Mouse (Mus musculus) MEL (cell line): Measurements from ENCODE around the gene Wdfy3. TPM values are rescaled to one million over a fixed set of nuclear protein-coding genes. Genes with fewer than 3 reads are reported as not detected.

ENCODE experiments used
- DNase-seq: peaks from one replicate; pipeline ENCODE4 v3.0.0; 2011; ENCODE audit warnings: low read depth, low spot score
- H3K27ac ChIP-seq: 2 replicates; pipeline ENCODE4 v1.5.1; 2012; ENCODE audit warnings: low read depth, mild to moderate bottlenecking, control low read depth, low read length, moderate library complexity; ENCODE audit not compliant: control insufficient read depth
- H3K27me3 ChIP-seq, 2 experiments: fragments of 150-350 bp in 1 of 2; sonication (generic) in 1 of 2; 2 replicates each; pipeline ENCODE4 v1.6.1; 2012; ENCODE audit warnings: low read length in 2 of 2, mild to moderate bottlenecking in 2 of 2, improper control_type of control experiment in 1 of 2, moderate library complexity in 1 of 2; ENCODE audit not compliant: insufficient read depth in 2 of 2, control insufficient read depth in 1 of 2
- H3K36me3 ChIP-seq, 2 experiments: 2 replicates each; pipeline ENCODE4 v1.6.1; 2012 to 2014; ENCODE audit warnings: low read length in 2 of 2, improper control_type of control experiment in 1 of 2, inconsistent platforms in 1 of 2, mild to moderate bottlenecking in 1 of 2; ENCODE audit not compliant: insufficient read depth in 2 of 2, control insufficient read depth in 1 of 2
- H3K4me1 ChIP-seq, 2 experiments: fragments of 150-350 bp in 1 of 2; sonication (generic) in 1 of 2; 2 replicates each; pipeline ENCODE4 v1.6.1; 2012; ENCODE audit warnings: low read length in 2 of 2, improper control_type of control experiment in 1 of 2, mild to moderate bottlenecking in 1 of 2; ENCODE audit not compliant: insufficient read depth in 2 of 2, control insufficient read depth in 1 of 2
- H3K4me3 ChIP-seq, 2 experiments: fragments of 150-350 bp in 1 of 2; sonication (generic) in 1 of 2; 2 replicates each; pipeline ENCODE4 v1.5.1; 2012; ENCODE audit warnings: low read depth in 2 of 2, low read length in 2 of 2, mild to moderate bottlenecking in 2 of 2, moderate library complexity in 2 of 2, control low read depth in 1 of 2, improper control_type of control experiment in 1 of 2; ENCODE audit not compliant: control insufficient read depth in 1 of 2, insufficient read depth in 1 of 2
- H3K79me2 ChIP-seq: 2 replicates; pipeline ENCODE4 v1.6.1; 2012; ENCODE audit warnings: mild to moderate bottlenecking, low read length, moderate library complexity; ENCODE audit not compliant: control insufficient read depth, poor library complexity, insufficient read depth
- H3K9ac ChIP-seq: 2 replicates; pipeline ENCODE4 v1.6.1; 2012; ENCODE audit warnings: low read depth, mild to moderate bottlenecking, control low read depth, low read length, moderate library complexity; ENCODE audit not compliant: control insufficient read depth, poor library complexity, severe bottlenecking
- H3K9me3 ChIP-seq: fragments of 150-350 bp; sonication (generic); replicated peaks from 2 replicates; pipeline ENCODE4 v1.6.1; 2012; ENCODE audit warnings: mild to moderate bottlenecking, low read length, improper control_type of control experiment, moderate library complexity; ENCODE audit not compliant: insufficient read depth
- CTCF ChIP-seq, 3 experiments: IDR thresholded peaks in 2 of 3; conservative IDR thresholded peaks in 1 of 3; 2 replicates each; pipeline ENCODE4 v1.5.1; 2011 to 2012; ENCODE audit warnings: low read length in 3 of 3, low read depth in 2 of 3, mild to moderate bottlenecking in 2 of 3, improper control_type of control experiment in 1 of 3, inconsistent platforms in 1 of 3, mixed read lengths in 1 of 3, moderate library complexity in 1 of 3; ENCODE audit not compliant: control insufficient read depth in 1 of 3, insufficient read depth in 1 of 3, poor library complexity in 1 of 3, severe bottlenecking in 1 of 3
- E2F4 ChIP-seq: IDR thresholded peaks from 2 replicates; pipeline ENCODE4 v1.6.1; 2011; ENCODE audit warnings: low read depth, low read length, improper control_type of control experiment, borderline replicate concordance
- ELF1 ChIP-seq: IDR thresholded peaks from 2 replicates; pipeline ENCODE4 v1.6.1; 2014; ENCODE audit warnings: low read depth, mild to moderate bottlenecking, inconsistent platforms, low read length, improper control_type of control experiment, moderate library complexity
- GABPA ChIP-seq: IDR thresholded peaks from 2 replicates; pipeline ENCODE4 v1.6.1; 2012; ENCODE audit warnings: low read depth, mild to moderate bottlenecking, inconsistent platforms, low read length, improper control_type of control experiment, moderate library complexity
- GATA1 ChIP-seq: IDR thresholded peaks from 2 replicates; pipeline ENCODE4 v1.6.1; 2011; ENCODE audit warnings: low read depth, low read length, improper control_type of control experiment
- HCFC1 ChIP-seq: IDR thresholded peaks from 2 replicates; pipeline ENCODE4 v1.6.1; 2012; ENCODE audit warnings: low read depth, mild to moderate bottlenecking, inconsistent platforms, low read length, improper control_type of control experiment, moderate library complexity
- MAFK ChIP-seq: IDR thresholded peaks from 2 replicates; pipeline ENCODE4 v1.6.1; 2011; ENCODE audit warnings: low read depth, mild to moderate bottlenecking, low read length, improper control_type of control experiment, borderline replicate concordance
- MAZ ChIP-seq: IDR thresholded peaks from 2 replicates; pipeline ENCODE4 v1.6.1; 2012; ENCODE audit warnings: low read depth, mild to moderate bottlenecking, inconsistent platforms, low read length, improper control_type of control experiment
- MXI1 ChIP-seq: IDR thresholded peaks from 2 replicates; pipeline ENCODE4 v1.6.1; 2011; ENCODE audit warnings: mild to moderate bottlenecking, low read depth, low read length, improper control_type of control experiment
- NRF1 ChIP-seq: IDR thresholded peaks from 2 replicates; pipeline ENCODE4 v1.6.1; 2014; ENCODE audit warnings: low read depth, mild to moderate bottlenecking, inconsistent platforms, low read length, improper control_type of control experiment, moderate library complexity; ENCODE audit not compliant: poor library complexity, insufficient read depth, severe bottlenecking
- POLR2A ChIP-seq, 2 experiments: IDR thresholded peaks; 2 replicates each; pipeline ENCODE4 v1.6.1; 2011 to 2012; ENCODE audit warnings: low read length in 2 of 2, mild to moderate bottlenecking in 2 of 2, control low read depth in 1 of 2, improper control_type of control experiment in 1 of 2, low read depth in 1 of 2, moderate library complexity in 1 of 2; ENCODE audit not compliant: control insufficient read depth in 1 of 2, insufficient read depth in 1 of 2, poor library complexity in 1 of 2
- POLR2AphosphoS2 ChIP-seq: IDR thresholded peaks from 2 replicates; pipeline ENCODE4 v1.6.1; 2011; ENCODE audit warnings: low read length, improper control_type of control experiment
- RAD21 ChIP-seq: IDR thresholded peaks from 2 replicates; pipeline ENCODE4 v1.6.1; 2011; ENCODE audit warnings: mild to moderate bottlenecking, low read depth, low read length, improper control_type of control experiment
- RCOR1 ChIP-seq: IDR thresholded peaks from 2 replicates; pipeline ENCODE4 v1.6.1; 2012; ENCODE audit warnings: low read depth, mild to moderate bottlenecking, inconsistent platforms, low read length, improper control_type of control experiment
- SMC3 ChIP-seq: IDR thresholded peaks from 2 replicates; pipeline ENCODE4 v1.6.1; 2011; ENCODE audit warnings: low read depth, low read length, improper control_type of control experiment
- TBP ChIP-seq: IDR thresholded peaks from 2 replicates; pipeline ENCODE4 v1.8.0; 2011; ENCODE audit warnings: low read depth, low read length, improper control_type of control experiment
- UBTF ChIP-seq: IDR thresholded peaks from 2 replicates; pipeline ENCODE4 v1.6.1; 2012; ENCODE audit warnings: low read depth, mild to moderate bottlenecking, inconsistent platforms, low read length, improper control_type of control experiment, moderate library complexity, borderline replicate concordance; ENCODE audit not compliant: insufficient read depth
- ZC3H11A ChIP-seq: IDR thresholded peaks from 2 replicates; pipeline ENCODE4 v1.6.1; 2012; ENCODE audit warnings: low read depth, mild to moderate bottlenecking, inconsistent platforms, low read length, improper control_type of control experiment
- ZNF384 ChIP-seq: IDR thresholded peaks from 2 replicates; pipeline ENCODE4 v1.6.1; 2012; ENCODE audit warnings: low read depth, mild to moderate bottlenecking, inconsistent platforms, low read length, improper control_type of control experiment
- polyA plus RNA-seq, 2 experiments: library from polyadenylated mRNA; stranded (reverse) in 1 of 2; unstranded in 1 of 2; fragments of >175 nt in 1 of 2; fragments of >200 nt in 1 of 2; gene quantifications; 2 replicates each; pipeline versions ENCODE4 v1.2.1 to v1.2.4; 2012; ENCODE audit warnings: low replicate concordance in 2 of 2, low read depth in 1 of 2; ENCODE audit not compliant: insufficient read length in 2 of 2, insufficient read depth in 1 of 2, missing spikeins in 1 of 2
- total RNA-seq: library from RNA; depleted of rRNA; stranded (reverse); fragments of 300-350 nt; gene quantifications from 2 replicates; pipeline ENCODE4 v1.2.3, GENCODE M21; 2012

Wdfy3 gene
- total and polyA plus RNA-seq, 3 experiments = 10.0 to 21.3 (median 11.9) TPM

- peaks cover 0 to 3% of the 10 kb centered on the region in 2 experiments; a peak in 1 of 4 replicates for H3K36me3 ChIP-seq
- H3K27ac ChIP-seq = no peak overlapping the region
- H3K79me2 ChIP-seq = no peaks in the 10 kb centered on the region
- no peaks in the 10 kb centered on the region for H3K27me3 ChIP-seq
- no peaks in the 10 kb centered on the region for H3K4me1 ChIP-seq
- no peaks in the 10 kb centered on the region for H3K9me3 ChIP-seq
- no peak overlapping the region for H3K9ac ChIP-seq
- peak; percentile 49 for DNase-seq
- no peak overlapping the region for H3K4me3 ChIP-seq
- TF ChIP-seq GATA1 (no peak), RAD21 (peak; percentile 33), SMC3 (peak; percentile 48), CTCF (IDR thresholded peaks at IDR 0.05 in 2 of 3, conservative IDR thresholded peaks at IDR 0.05 in 1 of 3; ENCODE audit: control insufficient read depth in 1 of 3, insufficient read depth in 1 of 3, low read depth in 2 of 3, low read length in 3 of 3, poor library complexity in 1 of 3, severe bottlenecking in 1 of 3) (peak; percentile 53 to 68 (median 63))
These were observed 235.8 kb downstream of the Wdfy3 start for GRCm38 (mm10) chr5:101833875-101834274.

GRCm38 (mm10) chr5:101832991-101833390 is 236.7 kb downstream of the Wdfy3 start:
- DNase-seq = no peak
- Histone ChIP-seq H3K27me3 (no peaks in the 10 kb centered on the region), H3K27ac (no peak overlapping the region), H3K9ac (no peak overlapping the region), H3K4me1 (no peaks in the 10 kb centered on the region), H3K9me3 (no peaks in the 10 kb centered on the region), H3K4me3 (no peak overlapping the region), H3K79me2 (no peaks in the 10 kb centered on the region), H3K36me3 (peaks cover 0 to 3% of the 10 kb centered on the region in 2 experiments; a peak in 1 of 4 replicates)
- TF ChIP-seq GABPA (no peak), GATA1 (no peak), MXI1 (no peak), ZNF384 (no peak), HCFC1 (no peak), UBTF (no peak), POLR2AphosphoS2 (no peak), E2F4 (no peak), TBP (no peak), MAFK (no peak), POLR2A (IDR thresholded peaks at IDR 0.05; ENCODE audit: control insufficient read depth in 1 of 2, insufficient read depth in 1 of 2, low read depth in 1 of 2, low read length in 2 of 2, poor library complexity in 1 of 2) (no peak), ZC3H11A (no peak), RCOR1 (no peak), ELF1 (no peak), MAZ (no peak), NRF1 (no peak)
